Mouse (Mus musculus): ENCODE results near the gene BC049730. TPM values are rescaled to one million over a fixed set of nuclear protein-coding genes. Genes with fewer than 3 reads are reported as not detected.
"Not testable (repeated sequence)": the region's sequence is repeated elsewhere in the genome, so short reads cannot be mapped to it uniquely, and the experiment has no call there.

Gene BC049730
- polyA plus RNA-seq, 1 experiment from 2014 or later: not detected

DNA sequence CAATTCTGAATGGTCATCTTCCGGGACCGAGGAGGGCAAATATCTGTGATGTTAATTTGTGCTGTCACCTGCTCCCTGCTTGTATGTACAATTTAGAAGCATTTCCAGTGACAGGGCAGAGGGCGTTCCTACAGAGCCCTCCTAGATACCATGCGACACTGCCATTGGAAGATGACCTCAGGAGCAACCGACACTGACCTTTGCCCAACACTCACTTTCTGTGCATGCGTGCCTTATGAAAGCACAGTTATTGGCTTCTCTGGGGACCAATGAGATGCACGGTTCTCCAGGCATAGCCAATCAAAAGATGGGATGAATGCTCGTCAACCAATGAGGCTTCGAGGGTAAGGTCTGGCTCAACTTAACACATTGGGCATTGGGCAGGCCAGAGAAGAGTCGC, 21.5 kb upstream of the BC049730 start:
- not testable (repeated sequence) for H3K4me1 ChIP-seq (ENCODE audit: control insufficient read depth, insufficient read depth, low read length); H3K4me2 ChIP-seq (ENCODE audit: low read depth, low read length); H3K9me3 ChIP-seq (ENCODE audit: control insufficient read depth, low read length); H3K36me3 ChIP-seq (ENCODE audit: control insufficient read depth, insufficient read depth, low read length); H3K9ac ChIP-seq (replicated peaks; ENCODE audit: low read depth, low read length); ATAC-seq (ENCODE audit: low read depth); H3K27ac ChIP-seq (ENCODE audit: low read depth, low read length); H3K27me3 ChIP-seq (ENCODE audit: control insufficient read depth, insufficient read depth, low read length); H3K4me3 ChIP-seq (ENCODE audit: low read depth, low read length)
- WGBS: 94% methylated on average over 10 of the region's 10 CpGs

DNA sequence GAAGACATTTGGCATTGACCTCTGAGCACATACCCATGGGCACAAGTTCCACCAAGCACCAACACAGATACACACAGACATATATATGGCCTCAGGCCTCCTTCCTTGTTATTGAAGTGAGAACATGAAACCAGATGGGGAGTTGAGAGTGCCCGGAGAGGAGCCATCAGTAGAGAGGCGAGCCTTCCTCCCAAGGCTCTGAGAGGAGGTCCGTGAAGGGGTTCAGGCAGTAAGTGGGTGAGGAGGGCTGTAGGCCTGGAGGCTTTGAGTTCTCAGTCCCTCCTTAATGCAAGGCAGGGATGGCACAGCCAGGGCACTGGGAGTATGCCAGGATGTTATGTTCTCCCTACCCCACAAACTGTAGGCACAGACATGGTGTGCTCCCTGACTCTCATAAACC, 16.3 kb upstream of the BC049730 start:
- not testable (repeated sequence) for H3K9me3 ChIP-seq (ENCODE audit: control insufficient read depth, low read length); H3K4me2 ChIP-seq (ENCODE audit: low read depth, low read length); H3K27me3 ChIP-seq (ENCODE audit: control insufficient read depth, insufficient read depth, low read length); H3K27ac ChIP-seq (ENCODE audit: low read depth, low read length); H3K4me1 ChIP-seq (ENCODE audit: control insufficient read depth, insufficient read depth, low read length); H3K36me3 ChIP-seq (ENCODE audit: control insufficient read depth, insufficient read depth, low read length); H3K4me3 ChIP-seq (ENCODE audit: low read depth, low read length); H3K9ac ChIP-seq (replicated peaks; ENCODE audit: low read depth, low read length); ATAC-seq (ENCODE audit: low read depth)
- WGBS: 80% methylated on average over 3 of the region's 3 CpGs

DNA sequence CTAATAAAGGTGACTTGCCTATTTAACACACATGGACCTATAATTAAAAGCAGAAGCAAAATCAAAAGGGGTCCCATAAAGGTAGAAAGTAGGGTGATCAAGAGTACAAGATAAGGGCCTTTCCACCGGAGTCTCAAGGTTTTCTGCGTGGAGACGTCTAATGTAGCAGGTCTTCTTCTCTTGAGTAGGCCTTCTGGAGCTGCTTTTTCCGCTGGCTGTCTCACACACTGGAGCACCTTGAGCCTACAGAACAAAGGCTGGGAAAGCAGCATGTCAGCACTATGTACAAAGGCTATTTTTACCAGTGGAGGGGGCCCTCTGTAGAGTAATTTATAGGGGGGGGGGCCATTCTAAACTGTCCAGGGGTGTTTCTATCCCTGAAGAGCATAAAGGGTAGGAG, 11.2 kb upstream of the BC049730 start:
- not testable (repeated sequence) for H3K27ac ChIP-seq (ENCODE audit: low read depth, low read length); H3K27me3 ChIP-seq (ENCODE audit: control insufficient read depth, insufficient read depth, low read length); H3K9ac ChIP-seq (replicated peaks; ENCODE audit: low read depth, low read length); ATAC-seq (ENCODE audit: low read depth); H3K4me1 ChIP-seq (ENCODE audit: control insufficient read depth, insufficient read depth, low read length); H3K9me3 ChIP-seq (ENCODE audit: control insufficient read depth, low read length); H3K36me3 ChIP-seq (ENCODE audit: control insufficient read depth, insufficient read depth, low read length); H3K4me2 ChIP-seq (ENCODE audit: low read depth, low read length); H3K4me3 ChIP-seq (ENCODE audit: low read depth, low read length)
- WGBS: 95% methylated on average over 4 of the region's 4 CpGs

- not testable (repeated sequence) for ATAC-seq (ENCODE audit: low read depth); H3K4me2 ChIP-seq (ENCODE audit: low read depth, low read length); H3K27me3 ChIP-seq (ENCODE audit: control insufficient read depth, insufficient read depth, low read length); H3K9ac ChIP-seq (replicated peaks; ENCODE audit: low read depth, low read length); H3K4me3 ChIP-seq (ENCODE audit: low read depth, low read length); H3K27ac ChIP-seq (ENCODE audit: low read depth, low read length); H3K9me3 ChIP-seq (ENCODE audit: control insufficient read depth, low read length); H3K36me3 ChIP-seq (ENCODE audit: control insufficient read depth, insufficient read depth, low read length); H3K4me1 ChIP-seq (ENCODE audit: control insufficient read depth, insufficient read depth, low read length)
- 75% methylated on average over 9 of the region's 9 CpGs for WGBS
These were observed 6.2 kb upstream of the BC049730 start for GRCm38 (mm10) chr7:24702841-24703240.

- no peaks in the 10 kb centered on the region for H3K4me1 ChIP-seq (ENCODE audit: control insufficient read depth, insufficient read depth, low read length)
- no peak overlapping the region for H3K9ac ChIP-seq (replicated peaks; ENCODE audit: low read depth, low read length)
- no peak for ATAC-seq (ENCODE audit: low read depth)
- no peak overlapping the region for H3K4me3 ChIP-seq (ENCODE audit: low read depth, low read length)
- H3K27ac ChIP-seq (ENCODE audit: low read depth, low read length): no peak overlapping the region
- H3K9me3 ChIP-seq (ENCODE audit: control insufficient read depth, low read length): no peaks in the 10 kb centered on the region
- no peaks in the 10 kb centered on the region for H3K27me3 ChIP-seq (ENCODE audit: control insufficient read depth, insufficient read depth, low read length)
- no peaks in the 10 kb centered on the region for H3K36me3 ChIP-seq (ENCODE audit: control insufficient read depth, insufficient read depth, low read length)
- 81% methylated on average over 6 of the region's 6 CpGs for WGBS
- H3K4me2 ChIP-seq (ENCODE audit: low read depth, low read length): no peak overlapping the region
These were observed 6.0 kb downstream of the BC049730 start for GRCm38 (mm10) chr7:24715039-24715438.

DNA sequence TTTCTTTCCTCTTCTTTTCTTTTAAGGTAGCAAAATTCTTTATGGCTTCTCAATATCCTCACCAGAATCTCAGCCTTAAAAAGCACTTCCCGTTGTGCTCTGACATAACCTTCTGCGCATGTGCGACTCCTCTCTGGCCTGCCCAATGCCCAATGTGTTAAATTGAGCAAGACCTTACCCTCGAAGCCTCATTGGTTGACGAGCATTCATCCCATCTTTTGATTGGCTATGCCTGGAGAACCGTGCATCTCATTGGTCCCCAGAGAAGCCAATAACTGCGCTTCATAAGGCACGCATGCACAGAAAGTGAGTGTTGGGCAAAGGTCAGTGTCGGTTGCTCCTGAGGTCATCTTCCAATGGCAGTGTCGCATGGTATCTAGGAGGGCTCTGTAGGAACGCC, 17.8 kb downstream of the BC049730 start, which contains the start of gene Gm4763:
Gm4763 (minus strand) TSS at position 101 of the 400 bp plus-strand sequence.
- H3K27ac ChIP-seq (ENCODE audit: low read depth, low read length); H3K9me3 ChIP-seq (ENCODE audit: control insufficient read depth, low read length); H3K27me3 ChIP-seq (ENCODE audit: control insufficient read depth, insufficient read depth, low read length); H3K36me3 ChIP-seq (ENCODE audit: control insufficient read depth, insufficient read depth, low read length); H3K4me2 ChIP-seq (ENCODE audit: low read depth, low read length); H3K4me3 ChIP-seq (ENCODE audit: low read depth, low read length); H3K4me1 ChIP-seq (ENCODE audit: control insufficient read depth, insufficient read depth, low read length); ATAC-seq (ENCODE audit: low read depth); H3K9ac ChIP-seq (replicated peaks; ENCODE audit: low read depth, low read length): not testable (repeated sequence)
- WGBS: 90% methylated on average over 11 of the region's 11 CpGs

GRCm38 (mm10) chr7:24735970-24736670, 27.1 kb downstream of the BC049730 start:
- ATAC-seq (ENCODE audit: low read depth): peak; percentile 75
- H3K27ac ChIP-seq (ENCODE audit: low read depth, low read length): no peak overlapping the region
- H3K27me3 ChIP-seq (ENCODE audit: control insufficient read depth, insufficient read depth, low read length): no peaks in the 10 kb centered on the region
- H3K36me3 ChIP-seq (ENCODE audit: control insufficient read depth, insufficient read depth, low read length): no peaks in the 10 kb centered on the region
- no peaks in the 10 kb centered on the region for H3K4me1 ChIP-seq (ENCODE audit: control insufficient read depth, insufficient read depth, low read length)
- no peak overlapping the region for H3K9ac ChIP-seq (replicated peaks; ENCODE audit: low read depth, low read length)
- H3K4me3 ChIP-seq (ENCODE audit: low read depth, low read length): no peak overlapping the region
- peak overlapping the region; percentile 26 for H3K4me2 ChIP-seq (ENCODE audit: low read depth, low read length)
- 20% methylated on average over 17 of the region's 17 CpGs for WGBS
- no peaks in the 10 kb centered on the region for H3K9me3 ChIP-seq (ENCODE audit: control insufficient read depth, low read length)

GRCm38 (mm10) chr7:24750695-24751094, 41.7 kb downstream of the BC049730 start:
- Histone ChIP-seq H3K4me2 (ENCODE audit: low read depth, low read length) (no peak overlapping the region), H3K9ac (replicated peaks; ENCODE audit: low read depth, low read length) (no peak overlapping the region), H3K27me3 (ENCODE audit: control insufficient read depth, insufficient read depth, low read length) (no peaks in the 10 kb centered on the region), H3K27ac (ENCODE audit: low read depth, low read length) (no peak overlapping the region), H3K36me3 (ENCODE audit: control insufficient read depth, insufficient read depth, low read length) (no peaks in the 10 kb centered on the region), H3K9me3 (ENCODE audit: control insufficient read depth, low read length) (no peaks in the 10 kb centered on the region), H3K4me3 (ENCODE audit: low read depth, low read length) (no peak overlapping the region), H3K4me1 (ENCODE audit: control insufficient read depth, insufficient read depth, low read length) (no peaks in the 10 kb centered on the region)
- 56% methylated on average over 4 of the region's 4 CpGs for WGBS
- ATAC-seq (ENCODE audit: low read depth): no peak

- 77% methylated on average over 2 of the region's 2 CpGs for WGBS
- no peaks in the 10 kb centered on the region for H3K36me3 ChIP-seq (ENCODE audit: control insufficient read depth, insufficient read depth, low read length)
- no peak overlapping the region for H3K4me2 ChIP-seq (ENCODE audit: low read depth, low read length)
- H3K4me1 ChIP-seq (ENCODE audit: control insufficient read depth, insufficient read depth, low read length): no peaks in the 10 kb centered on the region
- no peak overlapping the region for H3K27ac ChIP-seq (ENCODE audit: low read depth, low read length)
- H3K9me3 ChIP-seq (ENCODE audit: control insufficient read depth, low read length): no peaks in the 10 kb centered on the region
- no peak overlapping the region for H3K9ac ChIP-seq (replicated peaks; ENCODE audit: low read depth, low read length)
- no peak overlapping the region for H3K4me3 ChIP-seq (ENCODE audit: low read depth, low read length)
- H3K27me3 ChIP-seq (ENCODE audit: control insufficient read depth, insufficient read depth, low read length): no peaks in the 10 kb centered on the region
- no peak for ATAC-seq (ENCODE audit: low read depth)
These were observed 42.6 kb downstream of the BC049730 start for GRCm38 (mm10) chr7:24751610-24752009.
